Comparison of ENCODE assay signal across 9 mouse cellular contexts in genomic region chr17:83109792-83110440, GRCm38 (mm10).
A peak's percentile ranks its signal among the peaks of the same experiment; 100 is the strongest.
DNase-seq lines count a peak whose midpoint lies in the region; ATAC-seq and TF ChIP-seq lines count a peak whose summit lies in the region.
"Had no signal": no experiment of that assay in that cellular context is flagged by ENCODE, and none has a peak within 500 bp of the region (broad histone marks: within the 10 kb centered on the region; RNA-seq: fewer than 3 reads in every experiment).

No protein-coding gene starts in this region.

- H3K27ac ChIP-seq in midbrain, embryonic 15.5 days: no peak overlapping the region
- no peak overlapping the region for H3K27ac ChIP-seq in midbrain, embryonic 11.5 days (ENCODE audit: low read depth, low read length)
- no peak overlapping the region; the same call in 1 of the 2 replicates for H3K27ac ChIP-seq in forebrain, postnatal 0 days (ENCODE audit: low read depth, low read length)
- H3K27ac ChIP-seq in small intestine, adult 2 months (ENCODE audit: insufficient read depth, low read depth, low read length): 0 out of 2 replicates have a peak overlapping the region, but pooled peaks have one; percentile 31
- no peak overlapping the region for H3K27ac ChIP-seq in thymus, adult 2 months (ENCODE audit: control insufficient read depth, insufficient read depth, low read length)
- H3K27ac ChIP-seq: liver, embryonic 15.5 days had no signal

- no peaks in the 10 kb centered on the region for H3K4me1 ChIP-seq in midbrain, embryonic 15.5 days
- no peaks in the 10 kb centered on the region for H3K4me1 ChIP-seq in midbrain, embryonic 11.5 days (ENCODE audit: control insufficient read depth, insufficient read depth, low read length)
- peaks cover 4% of the 10 kb centered on the region; the same call in 1 of the 2 replicates for H3K4me1 ChIP-seq in forebrain, postnatal 0 days (ENCODE audit: insufficient read depth)
- peaks cover 3% of the 10 kb centered on the region; the same call in 1 of the 2 replicates for H3K4me1 ChIP-seq in small intestine, adult 2 months (ENCODE audit: control insufficient read depth, insufficient read depth, insufficient read length, low read length)
- no peaks in the 10 kb centered on the region for H3K4me1 ChIP-seq in thymus, adult 2 months (replicated peaks; ENCODE audit: control insufficient read depth, insufficient read depth, low read length)
- H3K4me1 ChIP-seq: liver, embryonic 15.5 days had no signal

- H3K27me3 ChIP-seq in midbrain, embryonic 15.5 days (replicated peaks): no peaks in the 10 kb centered on the region
- no peaks in the 10 kb centered on the region for H3K27me3 ChIP-seq in midbrain, embryonic 11.5 days (ENCODE audit: control insufficient read depth, insufficient read depth, low read length)
- H3K27me3 ChIP-seq in forebrain, postnatal 0 days (ENCODE audit: insufficient read depth, low read length): no peaks in the 10 kb centered on the region
- no peaks in the 10 kb centered on the region for H3K27me3 ChIP-seq in small intestine, adult 2 months (ENCODE audit: control insufficient read depth, insufficient read depth, low read length)
- H3K27me3 ChIP-seq in thymus, adult 2 months (ENCODE audit: control insufficient read depth, insufficient read depth, low read length): no peaks in the 10 kb centered on the region
- H3K27me3 ChIP-seq: liver, embryonic 15.5 days had no signal

- no peak for TF ChIP-seq CTCF in forebrain, postnatal 0 days (IDR thresholded peaks at IDR 0.05; ENCODE audit: low read depth)
- no peak for TF ChIP-seq CTCF in small intestine, adult 2 months (IDR thresholded peaks at IDR 0.05; ENCODE audit: extremely low read depth, insufficient read length, insufficient replicate concordance, low read depth, low read length)
- TF ChIP-seq CTCF in thymus, adult 2 months (IDR thresholded peaks at IDR 0.05; ENCODE audit: borderline replicate concordance, control insufficient read depth, extremely low read depth, insufficient read depth, low read length, poor library complexity): no peak

- H3K9ac ChIP-seq in midbrain, embryonic 15.5 days: no peak overlapping the region
- no peak overlapping the region for H3K9ac ChIP-seq in midbrain, embryonic 11.5 days (ENCODE audit: low read length)
- no peak overlapping the region for H3K9ac ChIP-seq in forebrain, postnatal 0 days
- H3K9ac ChIP-seq: liver, embryonic 15.5 days had no signal

- peak; percentile 41; the same call in 1 of the 2 replicates for ATAC-seq in midbrain, embryonic 15.5 days (replicated peaks)
- no peak for ATAC-seq in midbrain, embryonic 11.5 days (ENCODE audit: low FRiP score)
- peak; percentile 87 for ATAC-seq in forebrain, postnatal 0 days

- H3K4me2 ChIP-seq in midbrain, embryonic 15.5 days: no peak overlapping the region
- H3K4me2 ChIP-seq in midbrain, embryonic 11.5 days: no peak overlapping the region
- no peak overlapping the region for H3K4me2 ChIP-seq in forebrain, postnatal 0 days (ENCODE audit: low read depth)
- H3K4me2 ChIP-seq: liver, embryonic 15.5 days had no signal

- no peaks in the 10 kb centered on the region for H3K9me3 ChIP-seq in midbrain, embryonic 15.5 days
- no peaks in the 10 kb centered on the region for H3K9me3 ChIP-seq in midbrain, embryonic 11.5 days (ENCODE audit: control insufficient read depth, low read length)
- H3K9me3 ChIP-seq in forebrain, postnatal 0 days (ENCODE audit: low read length): no peaks in the 10 kb centered on the region
- H3K9me3 ChIP-seq: liver, embryonic 15.5 days had no signal

- no peak overlapping the region for H3K4me3 ChIP-seq in midbrain, embryonic 15.5 days
- no peak overlapping the region for H3K4me3 ChIP-seq in midbrain, embryonic 11.5 days (ENCODE audit: low read depth, low read length)
- no peak overlapping the region for H3K4me3 ChIP-seq in forebrain, postnatal 0 days (ENCODE audit: low read depth, low read length)
- H3K4me3 ChIP-seq in small intestine, adult 2 months (ENCODE audit: low read depth, low read length): no peak overlapping the region
- no peak overlapping the region for H3K4me3 ChIP-seq in thymus, adult 2 months (ENCODE audit: control insufficient read depth, insufficient read depth, low read length)
- H3K4me3 ChIP-seq: liver, embryonic 15.5 days had no signal

- DNase-seq in midbrain, embryonic 11.5 days (ENCODE audit: low spot score, missing footprints): no peak
- peak; percentile 82 for DNase-seq in forebrain, postnatal 0 days
- DNase-seq in heart, postnatal 25 days (ENCODE audit: low spot score): peak; percentile 46
- peak; percentile 68 for DNase-seq in left cerebral cortex, postnatal 4 days
- DNase-seq in thymus, adult 2 months: no peak
- DNase-seq in spleen, adult 18-20 months: no peak

- H3K36me3 ChIP-seq in midbrain, embryonic 15.5 days (replicated peaks): no peaks in the 10 kb centered on the region
- no peaks in the 10 kb centered on the region for H3K36me3 ChIP-seq in midbrain, embryonic 11.5 days (ENCODE audit: control insufficient read depth, insufficient read depth, low read length)
- no peaks in the 10 kb centered on the region for H3K36me3 ChIP-seq in forebrain, postnatal 0 days (ENCODE audit: insufficient read depth)
- no peaks in the 10 kb centered on the region for H3K36me3 ChIP-seq in small intestine, adult 2 months (ENCODE audit: control insufficient read depth, insufficient read depth, low read length)
- H3K36me3 ChIP-seq in thymus, adult 2 months (ENCODE audit: control insufficient read depth, insufficient read depth, low read length): no peaks in the 10 kb centered on the region
- H3K36me3 ChIP-seq: liver, embryonic 15.5 days had no signal

- WGBS in midbrain, embryonic 15.5 days: 66% methylated on average over 10 of the region's 10 CpGs
- 72% methylated on average over 10 of the region's 10 CpGs for WGBS in midbrain, embryonic 11.5 days
- WGBS in forebrain, postnatal 0 days: 33% methylated on average over 10 of the region's 10 CpGs
- 59% methylated on average over 10 of the region's 10 CpGs for WGBS in small intestine, adult 2 months
- 76% methylated on average over 10 of the region's 10 CpGs for WGBS in thymus, adult 2 months

- no peak for TF ChIP-seq POLR2A in small intestine, adult 2 months (IDR thresholded peaks at IDR 0.05; ENCODE audit: low read depth, low read length)
- no peak for TF ChIP-seq POLR2A in thymus, adult 2 months (IDR thresholded peaks at IDR 0.05; ENCODE audit: control insufficient read depth, extremely low read depth, insufficient read depth, low read length, poor library complexity)

- intact Hi-C loops in heart, postnatal 25 days (cut with DNase I): no loop called here
- intact Hi-C loops in left cerebral cortex, postnatal 4 days (cut with DNase I): no loop called here

Comparison
In these comparisons a context has a peak if more than half of its experiments do, and no peak if none do; other contexts are left out.
1. DNase-seq: peak in forebrain, postnatal 0 days (single experiment), heart, postnatal 25 days (single experiment) and left cerebral cortex, postnatal 4 days (single experiment); none in midbrain, embryonic 11.5 days (single experiment), thymus, adult 2 months (single experiment) and spleen, adult 18-20 months (0 of 2).